Mouse (Mus musculus): ENCODE results near the gene Gfra4.

DNA sequence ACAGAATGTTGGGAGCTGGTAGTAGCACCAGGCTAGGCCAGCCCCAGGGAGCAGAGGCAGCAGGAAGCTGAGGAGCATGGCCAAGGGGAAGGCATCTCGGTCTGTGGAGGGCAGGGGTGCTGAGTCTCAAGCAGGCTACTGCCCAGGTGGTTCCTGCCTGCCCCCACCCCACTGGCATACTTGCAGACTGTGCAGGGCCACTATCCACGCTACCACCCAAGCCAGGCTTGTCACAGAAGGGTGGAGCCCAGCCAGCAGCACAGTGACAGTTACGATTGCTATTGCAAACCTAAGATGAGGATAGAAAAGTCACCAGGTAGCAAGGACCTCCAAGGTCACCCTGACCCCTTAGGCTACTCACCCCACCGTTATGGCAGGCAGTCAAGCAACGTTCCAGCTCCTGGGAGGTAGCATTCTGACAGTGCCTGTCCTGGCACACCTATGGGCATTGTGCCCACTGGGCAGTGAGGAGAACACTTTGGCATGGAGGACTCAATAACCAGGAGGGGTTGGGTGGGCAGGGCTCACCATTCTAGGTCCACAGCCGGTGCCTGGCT, 10.1 kb upstream of the Gfra4 start:
- no peak for TF ChIP-seq CTCF (IDR thresholded peaks at IDR 0.05; ENCODE audit: control insufficient read depth, insufficient read depth, insufficient replicate concordance, low read depth, low read length)
- no peak for TF ChIP-seq POLR2A (IDR thresholded peaks at IDR 0.05; ENCODE audit: control insufficient read depth, low read depth, low read length)

Measured in testis, adult 2 months (tissue).